Mouse (Mus musculus) hindbrain, postnatal 0 days (tissue): ENCODE results near the gene Olfr279. TPM values are rescaled to one million over a fixed set of nuclear protein-coding genes. Genes with fewer than 3 reads are reported as not detected.

Experiments used
- ATAC-seq: fragments of 200-750 bp; cut with Nextera tagmentation; 2 replicates; pipeline ENCODE4 v1.8.0; 2017; ENCODE audit warnings: mild to moderate bottlenecking, moderate TSS enrichment, moderate library complexity
- DNase-seq: peaks from one replicate; pipeline ENCODE4 v3.0.0-alpha.2; 2015; ENCODE audit warnings: low spot score
- H3K27ac ChIP-seq: fragments of 300-500 bp; sonication (generic); 2 replicates; pipeline ENCODE4 v1.5.1; 2014; ENCODE audit warnings: mild to moderate bottlenecking
- H3K27me3 ChIP-seq: fragments of 300-500 bp; sonication (generic); 2 replicates; pipeline ENCODE4 v1.6.1; 2014; ENCODE audit warnings: low read length, mixed read lengths; ENCODE audit not compliant: insufficient read depth
- H3K36me3 ChIP-seq: fragments of 300-500 bp; sonication (generic); 2 replicates; pipeline ENCODE4 v1.6.1; 2014; ENCODE audit warnings: low read length, mixed read lengths; ENCODE audit not compliant: insufficient read depth
- H3K4me1 ChIP-seq: fragments of 300-500 bp; sonication (generic); 2 replicates; pipeline ENCODE4 v1.6.1; 2014; ENCODE audit warnings: antibody characterized with exemption, low read length, mixed read lengths; ENCODE audit not compliant: insufficient read depth
- H3K4me2 ChIP-seq: fragments of 300-500 bp; sonication (generic); 2 replicates; pipeline ENCODE4 v1.6.1; 2014; ENCODE audit warnings: low read depth, mild to moderate bottlenecking, low read length, moderate library complexity, mixed read lengths
- H3K4me3 ChIP-seq: fragments of 300-500 bp; sonication (generic); 2 replicates; pipeline ENCODE4 v1.5.1; 2014; ENCODE audit warnings: low read length
- H3K9ac ChIP-seq: fragments of 300-500 bp; sonication (generic); replicated peaks from 2 replicates; pipeline ENCODE4 v1.6.1; 2014; ENCODE audit warnings: mild to moderate bottlenecking, low read length, moderate library complexity, mixed read lengths
- H3K9me3 ChIP-seq: fragments of 300-500 bp; sonication (generic); 2 replicates; pipeline ENCODE4 v1.6.1; 2016; ENCODE audit warnings: low read length, mixed read lengths
- CTCF ChIP-seq: IDR thresholded peaks from 2 replicates; pipeline ENCODE4 v1.5.1; 2016; ENCODE audit warnings: antibody characterized with exemption, control low read depth, low read depth
- WGBS: fragments of 180-500 bp; shearing (Covaris S2); extraction: QIAGEN DNeasy Blood & Tissue Kit; methylation state at CpG from one replicate; pipeline ENCODE4 v1.1.7; 2014; 5-methylcytosine and 5-hydroxymethylcytosine counted together
- polyA plus RNA-seq: library from polyadenylated mRNA; unstranded; fragments of >200 nt; fragmentation: Nextera tagmentation; extraction: Ambion mirVana; gene quantifications from 2 replicates; pipeline ENCODE4 v1.2.1, GENCODE M21; 2015
- total RNA-seq: library from RNA; depleted of rRNA; stranded (reverse); fragments of >200 nt; gene quantifications from 2 replicates; pipeline ENCODE4 v1.2.3, GENCODE M21; 2014

Gene Olfr279
- total and polyA plus RNA-seq, 2 experiments from 2014 or later, result not detected

GRCm38 (mm10) chr15:98491332-98491731, 870 bp upstream of the Olfr279 start:
- Histone ChIP-seq H3K9ac (no peak overlapping the region), H3K4me1 (no peaks in the 10 kb centered on the region), H3K4me2 (no peak overlapping the region), H3K36me3 (no peaks in the 10 kb centered on the region), H3K9me3 (no peaks in the 10 kb centered on the region), H3K27me3 (no peaks in the 10 kb centered on the region), H3K27ac (no peak overlapping the region), H3K4me3 (no peak overlapping the region)
- no peak for TF ChIP-seq CTCF
- 79% methylated on average over 2 of the region's 2 CpGs for WGBS
- DNase-seq, result no peak
- ATAC-seq, result no peak

- Histone ChIP-seq H3K36me3 (no peaks in the 10 kb centered on the region), H3K4me2 (no peak overlapping the region), H3K9ac (no peak overlapping the region), H3K27ac (no peak overlapping the region), H3K27me3 (no peaks in the 10 kb centered on the region), H3K9me3 (no peaks in the 10 kb centered on the region), H3K4me3 (no peak overlapping the region), H3K4me1 (no peaks in the 10 kb centered on the region)
- DNase-seq, result no peak
- no peak for TF ChIP-seq CTCF
- ATAC-seq, result no peak
- WGBS, result 85% methylated on average over 17 of the region's 17 CpGs
These were observed 5.4 kb downstream of the Olfr279 start for GRCm38 (mm10) chr15:98497631-98498030.

- DNase-seq, result no peak
- Histone ChIP-seq H3K27me3 (no peaks in the 10 kb centered on the region), H3K36me3 (no peaks in the 10 kb centered on the region), H3K9me3 (no peaks in the 10 kb centered on the region), H3K4me1 (no peaks in the 10 kb centered on the region), H3K4me2 (no peak overlapping the region), H3K27ac (no peak overlapping the region), H3K4me3 (no peak overlapping the region), H3K9ac (no peak overlapping the region)
- no peak for TF ChIP-seq CTCF
- no peak for ATAC-seq
- 92% methylated on average over 3 of the region's 3 CpGs for WGBS
These were observed 11.1 kb downstream of the Olfr279 start for GRCm38 (mm10) chr15:98503317-98503716.

- H3K9ac ChIP-seq, result no peak overlapping the region
- no peak overlapping the region for H3K27ac ChIP-seq
- no peaks in the 10 kb centered on the region for H3K36me3 ChIP-seq
- no peaks in the 10 kb centered on the region for H3K9me3 ChIP-seq
- 0 out of 2 replicates have a peak overlapping the region, but pooled peaks have one; percentile 7 for H3K4me2 ChIP-seq
- ATAC-seq (peak; percentile 10; the same call in 1 of the 2 replicates), DNase-seq (peak; percentile 82)
- H3K4me1 ChIP-seq, result no peaks in the 10 kb centered on the region
- 13% methylated on average over 18 of the region's 18 CpGs for WGBS
- no peak overlapping the region for H3K4me3 ChIP-seq
- H3K27me3 ChIP-seq, result no peaks in the 10 kb centered on the region
- peak; percentile 81 for TF ChIP-seq CTCF
These were observed 12.3 kb downstream of the Olfr279 start for GRCm38 (mm10) chr15:98504514-98504913.

GRCm38 (mm10) chr15:98506253-98506957, 14.2 kb downstream of the Olfr279 start:
- Histone ChIP-seq H3K9me3 (no peaks in the 10 kb centered on the region), H3K27me3 (no peaks in the 10 kb centered on the region), H3K9ac (no peak overlapping the region), H3K4me3 (no peak overlapping the region), H3K27ac (no peak overlapping the region), H3K4me2 (no peak overlapping the region), H3K36me3 (no peaks in the 10 kb centered on the region), H3K4me1 (no peaks in the 10 kb centered on the region)
- no peak for TF ChIP-seq CTCF
- DNase-seq (no peak), ATAC-seq (no peak)
- 83% methylated on average over 9 of the region's 9 CpGs for WGBS

GRCm38 (mm10) chr15:98507321-98507720, 15.1 kb downstream of the Olfr279 start:
- H3K27me3 ChIP-seq, result no peaks in the 10 kb centered on the region
- no peaks in the 10 kb centered on the region for H3K36me3 ChIP-seq
- TF ChIP-seq CTCF, result no peak
- no peak overlapping the region for H3K9ac ChIP-seq
- ATAC-seq, result no peak
- H3K27ac ChIP-seq, result no peak overlapping the region
- DNase-seq, result no peak
- no peak overlapping the region for H3K4me3 ChIP-seq
- H3K4me1 ChIP-seq, result no peaks in the 10 kb centered on the region
- no peaks in the 10 kb centered on the region for H3K9me3 ChIP-seq
- 93% methylated on average over 4 of the region's 6 CpGs for WGBS
- no peak overlapping the region for H3K4me2 ChIP-seq

GRCm38 (mm10) chr15:98509387-98509786, 17.2 kb downstream of the Olfr279 start:
- H3K9ac ChIP-seq, result no peak overlapping the region
- H3K36me3 ChIP-seq, result no peaks in the 10 kb centered on the region
- ATAC-seq (no peak), DNase-seq (no peak)
- H3K4me3 ChIP-seq, result no peak overlapping the region
- H3K27ac ChIP-seq, result no peak overlapping the region
- no peaks in the 10 kb centered on the region for H3K4me1 ChIP-seq
- peak; percentile 7; the same call in 1 of the 2 replicates for TF ChIP-seq CTCF
- H3K27me3 ChIP-seq, result no peaks in the 10 kb centered on the region
- no peak overlapping the region for H3K4me2 ChIP-seq
- WGBS, result 51% methylated on average over 2 of the region's 2 CpGs
- H3K9me3 ChIP-seq, result no peaks in the 10 kb centered on the region
